Mouse (Mus musculus) C2C12 (cell line): ENCODE data around the gene Pm20d1. TPM values are rescaled to one million over a fixed set of nuclear protein-coding genes. Genes with fewer than 3 reads are reported as not detected.

Experiments
- H3K27me3 ChIP-seq: one replicate; pipeline ENCODE4 v1.6.1; 2011; ENCODE audit not compliant: control insufficient read depth, insufficient read depth, insufficient read length
- H3K36me3 ChIP-seq: one replicate; pipeline ENCODE4 v1.6.1; 2011; ENCODE audit not compliant: control insufficient read depth, insufficient read depth
- H3K4me3 ChIP-seq: one replicate; pipeline ENCODE4 v1.5.1; 2011; ENCODE audit warnings: mild to moderate bottlenecking, control low read depth; ENCODE audit not compliant: poor library complexity, insufficient read depth, severe bottlenecking
- H3K79me2 ChIP-seq: one replicate; pipeline ENCODE4 v1.6.1; 2011; ENCODE audit not compliant: control insufficient read depth, insufficient read depth
- H3K79me3 ChIP-seq: one replicate; pipeline ENCODE4 v1.6.1; 2011; ENCODE audit warnings: low read depth, control low read depth
- H3ac ChIP-seq: one replicate; pipeline ENCODE3; 2011; ENCODE audit warnings: low read depth; ENCODE audit not compliant: control insufficient read depth, insufficient read length
- CEBPB ChIP-seq: IDR thresholded peaks from one replicate; pipeline ENCODE4 v1.6.1; 2011; ENCODE audit warnings: low read depth, mild to moderate bottlenecking, control low read depth, moderate library complexity
- CTCF ChIP-seq: IDR thresholded peaks from one replicate; pipeline ENCODE4 v1.5.1; 2011; ENCODE audit not compliant: control insufficient read depth, insufficient read depth, insufficient read length
- FOSL1 ChIP-seq: IDR thresholded peaks from one replicate; pipeline ENCODE4 v1.8.0; 2011; ENCODE audit warnings: mild to moderate bottlenecking, low read length; ENCODE audit not compliant: poor library complexity, insufficient read depth, severe bottlenecking
- MAX ChIP-seq: IDR thresholded peaks from one replicate; pipeline ENCODE4 v1.6.1; 2011; ENCODE audit warnings: mild to moderate bottlenecking, control low read depth
- MYOD1 ChIP-seq: IDR thresholded peaks from one replicate; pipeline ENCODE4 v1.6.1; 2011; ENCODE audit warnings: low read depth; ENCODE audit not compliant: control insufficient read depth, insufficient read length
- MYOG ChIP-seq: IDR thresholded peaks from one replicate; pipeline ENCODE4 v1.6.1; 2011; ENCODE audit not compliant: control insufficient read depth, insufficient read length; ENCODE audit errors: extremely low read depth
- USF1 ChIP-seq: IDR thresholded peaks from one replicate; pipeline ENCODE4 v1.6.1; 2011; ENCODE audit warnings: low read depth, mild to moderate bottlenecking, control low read depth, moderate library complexity
- polyA plus RNA-seq: library from polyadenylated mRNA; unstranded; fragments of >200 nt; fragmentation: generic; extraction: Trizol; gene quantifications from one replicate; pipeline ENCODE4 v1.2.1, GENCODE M21; 2012; ENCODE audit warnings: missing spikeins

The Pm20d1 gene
- polyA plus RNA-seq, 1 experiment: 0.01 TPM

DNA sequence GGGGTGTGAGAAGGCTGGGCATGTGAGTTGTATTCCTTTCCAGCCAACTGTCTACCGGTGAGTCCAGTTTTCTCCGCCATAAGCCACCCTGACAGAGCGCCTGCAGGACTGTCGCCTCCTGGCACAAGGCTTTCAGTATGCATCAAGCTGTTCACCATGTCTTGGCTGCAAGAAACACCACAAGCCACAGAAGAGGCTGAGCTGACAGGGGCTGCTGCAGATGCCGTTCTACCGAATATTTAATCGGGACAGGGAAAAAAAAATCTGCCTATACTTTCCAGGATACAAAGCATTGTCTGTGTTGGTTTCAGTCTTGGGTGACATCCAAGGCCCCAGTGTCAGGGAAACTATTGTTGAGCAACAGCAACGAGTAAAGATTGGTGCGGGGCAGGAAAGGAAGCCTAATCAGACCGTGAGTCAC, 45.3 kb upstream of the Pm20d1 start:
- Histone ChIP-seq H3ac (no peak overlapping the region), H3K27me3 (no peaks in the 10 kb centered on the region), H3K4me3 (no peak overlapping the region), H3K79me2 (no peaks in the 10 kb centered on the region), H3K79me3 (no peaks in the 10 kb centered on the region), H3K36me3 (no peaks in the 10 kb centered on the region)
- TF ChIP-seq MAX (no peak), CEBPB (peak; percentile 74)

DNA sequence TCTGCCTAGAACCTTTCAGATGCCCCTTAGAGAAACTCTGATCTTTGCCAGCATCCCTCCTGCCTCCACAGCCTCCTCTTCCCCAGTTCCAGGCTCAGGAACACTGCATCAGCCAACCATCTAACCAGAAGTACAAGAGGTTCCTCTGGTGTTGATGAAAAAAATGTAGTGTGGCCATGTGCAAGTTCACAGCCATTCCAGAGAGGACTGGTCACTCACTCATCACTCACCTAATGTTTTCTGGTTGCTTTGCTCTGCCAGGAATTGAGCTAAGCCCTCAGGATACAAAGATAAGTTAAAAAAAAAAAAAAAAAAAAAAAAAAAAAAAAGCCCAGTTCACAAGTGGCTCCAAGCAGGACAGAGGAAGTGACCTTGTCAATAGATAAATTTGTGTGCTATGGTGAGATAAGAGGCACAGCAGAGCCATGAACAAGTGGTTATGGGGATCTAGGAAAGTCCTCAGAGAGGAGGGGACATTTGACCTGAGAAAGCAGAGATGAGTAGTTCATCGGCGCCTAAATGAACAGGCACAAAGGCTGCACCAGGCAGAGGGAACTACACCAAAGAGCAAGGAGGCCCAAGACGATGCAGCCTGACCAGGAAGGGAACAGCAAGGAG, 42.9 kb upstream of the Pm20d1 start:
- Histone ChIP-seq H3ac (no peak overlapping the region), H3K36me3 (no peaks in the 10 kb centered on the region), H3K79me3 (no peaks in the 10 kb centered on the region), H3K79me2 (no peaks in the 10 kb centered on the region), H3K4me3 (no peak overlapping the region), H3K27me3 (no peaks in the 10 kb centered on the region)
- TF ChIP-seq FOSL1 (no peak), CEBPB (no peak), MYOD1 (no peak), MYOG (no peak), CTCF (no peak), USF1 (no peak), MAX (no peak)

GRCm38 (mm10) chr1:131754916-131755315, 42.3 kb upstream of the Pm20d1 start:
- Histone ChIP-seq H3K79me2 (no peaks in the 10 kb centered on the region), H3K79me3 (no peaks in the 10 kb centered on the region), H3ac (no peak overlapping the region), H3K4me3 (no peak overlapping the region), H3K36me3 (no peaks in the 10 kb centered on the region), H3K27me3 (no peaks in the 10 kb centered on the region)
- TF ChIP-seq CTCF: no peak
- TF ChIP-seq FOSL1: no peak
- no peak for TF ChIP-seq MYOD1
- no peak for TF ChIP-seq MAX

- no peak overlapping the region for H3K4me3 ChIP-seq
- H3K79me2 ChIP-seq: no peaks in the 10 kb centered on the region
- TF ChIP-seq USF1: no peak
- no peak for TF ChIP-seq CEBPB
- no peak for TF ChIP-seq CTCF
- no peak for TF ChIP-seq MYOG
- no peak for TF ChIP-seq MAX
- H3K79me3 ChIP-seq: no peaks in the 10 kb centered on the region
- H3ac ChIP-seq: no peak overlapping the region
- no peaks in the 10 kb centered on the region for H3K36me3 ChIP-seq
- H3K27me3 ChIP-seq: no peaks in the 10 kb centered on the region
Observed at GRCm38 (mm10) chr1:131757211-131757610, 40.0 kb upstream of the Pm20d1 start.

DNA sequence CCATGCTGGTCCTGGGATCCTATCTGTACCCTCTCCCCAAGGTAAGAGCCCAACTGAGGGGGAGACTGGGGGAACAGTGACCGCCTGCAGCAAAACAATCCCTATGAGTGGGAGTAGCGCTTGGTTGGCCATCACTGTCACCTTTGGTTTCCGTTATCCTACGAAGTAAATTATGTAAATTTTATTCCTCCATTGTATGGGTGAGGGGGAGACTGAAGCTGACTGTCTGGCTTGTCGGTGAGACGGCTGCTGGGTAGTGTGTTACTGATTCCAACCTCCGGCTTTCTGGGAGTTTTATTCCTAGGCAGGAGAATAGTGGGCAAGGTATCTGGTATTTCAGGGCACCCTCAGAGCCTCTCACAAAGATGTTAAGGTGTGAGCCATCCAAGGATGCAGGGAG, 38.4 kb upstream of the Pm20d1 start:
- TF ChIP-seq MAX (no peak), USF1 (no peak), MYOG (no peak), CTCF (no peak), CEBPB (no peak), MYOD1 (no peak), FOSL1 (no peak)
- no peak overlapping the region for H3K4me3 ChIP-seq
- H3K79me3 ChIP-seq: no peaks in the 10 kb centered on the region
- H3ac ChIP-seq: no peak overlapping the region
- H3K36me3 ChIP-seq: no peaks in the 10 kb centered on the region
- H3K79me2 ChIP-seq: no peaks in the 10 kb centered on the region
- H3K27me3 ChIP-seq: no peaks in the 10 kb centered on the region

DNA sequence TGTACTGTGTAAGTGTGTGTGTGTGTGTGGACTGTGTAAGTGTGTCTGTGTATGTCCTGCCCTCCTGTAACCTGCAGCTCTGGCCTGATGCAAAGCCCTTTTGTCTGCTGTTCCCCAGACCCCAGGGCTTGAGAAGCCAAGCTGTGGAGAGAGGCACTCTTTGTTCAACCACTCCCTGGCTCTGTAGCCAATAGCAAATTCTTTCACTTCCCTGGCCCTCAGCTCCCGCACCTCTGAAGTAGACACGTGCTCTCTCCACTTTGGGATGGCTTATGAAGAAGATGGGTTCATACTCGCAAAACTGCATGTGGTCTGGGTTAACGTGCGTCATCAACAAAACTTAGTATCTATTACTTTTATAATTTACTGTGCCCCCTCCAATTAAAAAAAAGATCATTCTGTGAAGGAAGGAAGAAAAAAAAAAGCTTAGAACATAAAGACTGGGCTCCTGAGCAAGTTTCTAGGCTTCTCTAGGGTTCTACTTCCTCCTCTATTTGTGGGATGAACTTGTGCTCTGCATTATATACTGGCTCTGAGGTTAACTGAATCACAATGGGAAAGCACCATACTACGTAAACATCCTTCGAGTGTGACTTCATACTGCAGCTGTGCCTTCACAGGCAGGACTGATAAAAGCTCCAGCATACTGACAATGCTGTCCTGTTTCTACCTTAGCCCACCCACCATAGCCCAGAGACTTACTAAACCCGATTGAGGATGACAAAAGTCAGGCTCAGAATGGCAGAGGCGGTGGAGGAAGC, 37.3 kb upstream of the Pm20d1 start:
- Histone ChIP-seq H3K4me3 (no peak overlapping the region), H3ac (no peak overlapping the region), H3K36me3 (no peaks in the 10 kb centered on the region), H3K27me3 (no peaks in the 10 kb centered on the region), H3K79me3 (no peaks in the 10 kb centered on the region), H3K79me2 (no peaks in the 10 kb centered on the region)
- no peak for TF ChIP-seq CEBPB
- no peak for TF ChIP-seq MAX
- no peak for TF ChIP-seq USF1
- no peak for TF ChIP-seq FOSL1
- TF ChIP-seq CTCF: no peak
- no peak for TF ChIP-seq MYOG
- no peak for TF ChIP-seq MYOD1
